Mouse (Mus musculus): Measurements from ENCODE around the gene Avil. TPM values are rescaled to one million over a fixed set of nuclear protein-coding genes. Genes with fewer than 3 reads are reported as not detected.

The Avil gene
- total and polyA plus RNA-seq, 2 experiments, result 0.06 to 0.09 TPM

DNA sequence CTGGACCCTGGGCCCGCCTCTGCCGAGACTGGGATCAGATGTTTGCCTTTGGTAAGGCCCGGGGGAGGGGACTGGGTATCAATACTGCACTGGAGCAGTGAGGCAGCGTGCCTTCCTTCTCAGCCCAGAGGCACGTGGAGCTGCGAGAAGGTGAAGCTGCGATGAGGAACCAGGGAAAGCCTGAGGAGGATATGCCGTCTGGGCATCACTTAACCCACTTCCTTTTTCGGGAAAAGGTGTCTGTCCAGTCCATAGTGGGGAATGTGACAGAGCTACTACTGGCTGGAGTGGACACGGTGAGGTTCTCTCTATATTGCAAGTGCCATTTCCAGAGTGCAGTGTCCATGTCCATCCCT, 49.6 kb downstream of the Avil start:
- Histone ChIP-seq H3K27ac (replicated peaks; ENCODE audit: insufficient read depth, low read depth, low read length) (no peak overlapping the region), H3K4me1 (ENCODE audit: control insufficient read depth, insufficient read depth, low read length) (no peaks in the 10 kb centered on the region; the same call in 1 of the 2 replicates), H3K27me3 (ENCODE audit: control insufficient read depth, insufficient read depth, low read length) (peaks cover 20% of the 10 kb centered on the region), H3K9ac (ENCODE audit: low read depth, low read length) (no peak overlapping the region), H3K4me3 (ENCODE audit: insufficient read depth, low read depth, low read length) (no peak overlapping the region), H3K79me2 (ENCODE audit: control insufficient read depth, insufficient read depth, low read length) (no peaks in the 10 kb centered on the region), H3K36me3 (ENCODE audit: control insufficient read depth, insufficient read depth, low read length) (no peaks in the 10 kb centered on the region)
- WGBS, result 13% methylated on average over 10 of the region's 10 CpGs
- no peak for DNase-seq (ENCODE audit: extremely low read depth, low read depth, low spot score)
- TF ChIP-seq CTCF (IDR thresholded peaks at IDR 0.05; ENCODE audit: low read depth, low read length) (no peak), POLR2A (IDR thresholded peaks at IDR 0.05; ENCODE audit: extremely low read depth, insufficient read depth, low read length) (no peak)

DNA sequence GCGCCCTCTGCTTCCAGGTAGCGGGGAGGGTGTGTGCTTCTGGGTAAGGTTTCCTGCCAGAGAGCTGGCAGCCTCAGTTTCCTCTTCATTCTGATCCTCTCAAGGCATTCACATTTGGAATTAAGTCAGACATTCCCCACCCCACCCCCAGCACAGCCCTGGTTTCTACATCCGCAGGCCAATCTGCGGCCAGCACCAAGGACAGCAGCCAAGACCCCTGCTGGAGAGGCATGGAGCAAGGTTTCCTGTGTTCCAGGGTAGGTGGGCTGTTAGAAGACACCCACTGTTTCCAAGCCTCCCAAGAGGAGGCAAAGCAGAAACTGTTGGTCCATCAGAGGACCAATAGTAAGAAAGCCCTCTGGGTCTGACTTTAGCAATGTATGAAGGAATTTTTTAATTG, 54.1 kb downstream of the Avil start:
- peaks cover 7% of the 10 kb centered on the region; the same call in 1 of the 2 replicates for H3K27me3 ChIP-seq (ENCODE audit: control insufficient read depth, insufficient read depth, low read length)
- no peaks in the 10 kb centered on the region for H3K79me2 ChIP-seq (ENCODE audit: control insufficient read depth, insufficient read depth, low read length)
- DNase-seq (ENCODE audit: extremely low read depth, low read depth, low spot score), result no peak
- no peaks in the 10 kb centered on the region for H3K4me1 ChIP-seq (ENCODE audit: control insufficient read depth, insufficient read depth, low read length)
- 85% methylated on average over 4 of the region's 4 CpGs for WGBS
- H3K4me3 ChIP-seq (ENCODE audit: insufficient read depth, low read depth, low read length), result no peak overlapping the region
- no peak overlapping the region for H3K9ac ChIP-seq (ENCODE audit: low read depth, low read length)
- H3K27ac ChIP-seq (replicated peaks; ENCODE audit: insufficient read depth, low read depth, low read length), result no peak overlapping the region
- no peak for TF ChIP-seq POLR2A (IDR thresholded peaks at IDR 0.05; ENCODE audit: extremely low read depth, insufficient read depth, low read length)
- TF ChIP-seq CTCF (IDR thresholded peaks at IDR 0.05; ENCODE audit: low read depth, low read length), result no peak
- no peaks in the 10 kb centered on the region for H3K36me3 ChIP-seq (ENCODE audit: control insufficient read depth, insufficient read depth, low read length)

DNA sequence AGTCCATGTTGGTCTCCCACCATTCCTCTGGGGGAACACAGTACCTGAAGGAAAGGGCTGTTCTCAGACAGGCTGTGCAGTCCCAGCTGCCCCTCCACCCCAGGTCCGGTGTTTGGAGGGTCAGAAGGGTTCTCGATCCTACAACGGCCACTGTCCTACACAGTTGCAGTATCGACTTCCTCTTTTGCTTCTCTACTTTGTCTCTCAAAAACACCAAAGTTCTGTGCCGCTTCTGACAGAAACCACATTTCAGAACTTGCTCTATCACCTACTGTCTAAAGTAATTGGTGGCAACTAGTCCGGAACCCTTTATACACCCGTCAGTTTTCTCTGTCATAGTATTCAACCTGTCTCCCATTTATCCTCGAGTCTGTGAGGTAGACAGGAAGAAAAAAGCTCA, 54.9 kb downstream of the Avil start:
- Histone ChIP-seq H3K27ac (replicated peaks; ENCODE audit: insufficient read depth, low read depth, low read length) (no peak overlapping the region), H3K9ac (ENCODE audit: low read depth, low read length) (no peak overlapping the region), H3K4me1 (ENCODE audit: control insufficient read depth, insufficient read depth, low read length) (no peaks in the 10 kb centered on the region), H3K36me3 (ENCODE audit: control insufficient read depth, insufficient read depth, low read length) (no peaks in the 10 kb centered on the region), H3K79me2 (ENCODE audit: control insufficient read depth, insufficient read depth, low read length) (no peaks in the 10 kb centered on the region), H3K27me3 (ENCODE audit: control insufficient read depth, insufficient read depth, low read length) (peaks cover 2% of the 10 kb centered on the region; the same call in 1 of the 2 replicates), H3K4me3 (ENCODE audit: insufficient read depth, low read depth, low read length) (no peak overlapping the region)
- DNase-seq (ENCODE audit: extremely low read depth, low read depth, low spot score), result no peak
- TF ChIP-seq POLR2A (IDR thresholded peaks at IDR 0.05; ENCODE audit: extremely low read depth, insufficient read depth, low read length) (no peak), CTCF (IDR thresholded peaks at IDR 0.05; ENCODE audit: low read depth, low read length) (no peak)
- WGBS, result 88% methylated on average over 8 of the region's 8 CpGs

DNA sequence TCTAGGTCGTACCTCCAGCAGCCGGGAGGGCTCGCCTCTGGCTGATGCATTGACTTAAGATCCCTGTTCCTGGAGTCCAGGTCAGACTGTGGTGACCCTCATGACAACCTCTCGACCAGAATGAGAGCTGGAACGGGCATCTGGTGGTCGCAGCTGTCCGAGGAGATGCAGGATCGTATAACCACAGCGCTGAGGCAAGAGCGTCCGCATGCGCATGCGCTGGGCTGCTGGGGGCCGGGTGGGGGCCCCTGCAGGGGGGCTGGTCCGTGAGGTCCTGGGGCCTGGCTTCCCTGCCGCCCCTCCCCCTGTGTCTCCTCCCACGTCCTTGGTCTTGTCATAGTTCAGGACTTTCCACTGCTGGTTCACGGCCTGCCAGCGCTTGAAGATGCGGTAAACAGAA, 56.0 kb downstream of the Avil start:
- H3K27me3 ChIP-seq (ENCODE audit: control insufficient read depth, insufficient read depth, low read length), result peaks cover 2% of the 10 kb centered on the region; the same call in 1 of the 2 replicates

DNA sequence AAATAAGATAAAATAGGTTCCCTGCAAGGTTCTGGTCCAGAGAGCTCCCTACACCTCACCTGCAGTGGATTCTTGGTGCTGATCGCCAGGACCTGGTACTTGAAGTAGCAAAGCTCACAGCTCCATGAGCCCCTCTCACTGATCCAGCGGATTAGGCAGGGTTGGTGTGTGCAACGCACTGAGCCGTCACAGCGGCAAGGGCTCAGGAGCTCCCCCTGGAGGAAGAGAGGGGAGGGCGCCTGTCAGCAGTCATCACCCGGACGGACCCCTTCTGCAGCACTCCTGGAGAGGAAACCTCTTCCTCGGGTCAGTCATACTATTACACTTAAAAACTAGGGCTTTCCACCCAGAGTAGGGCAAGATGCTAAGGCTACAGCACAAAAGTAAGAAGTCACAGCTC, 57.7 kb downstream of the Avil start:
- Histone ChIP-seq H3K36me3 (ENCODE audit: control insufficient read depth, insufficient read depth, low read length) (no peaks in the 10 kb centered on the region), H3K27me3 (ENCODE audit: control insufficient read depth, insufficient read depth, low read length) (peaks cover 2% of the 10 kb centered on the region; the same call in 1 of the 2 replicates), H3K4me3 (ENCODE audit: insufficient read depth, low read depth, low read length) (no peak overlapping the region), H3K9ac (ENCODE audit: low read depth, low read length) (no peak overlapping the region), H3K27ac (replicated peaks; ENCODE audit: insufficient read depth, low read depth, low read length) (no peak overlapping the region), H3K4me1 (ENCODE audit: control insufficient read depth, insufficient read depth, low read length) (no peaks in the 10 kb centered on the region), H3K79me2 (ENCODE audit: control insufficient read depth, insufficient read depth, low read length) (no peaks in the 10 kb centered on the region)
- no peak for DNase-seq (ENCODE audit: extremely low read depth, low read depth, low spot score)
- WGBS, result 11% methylated on average over 9 of the region's 9 CpGs
- TF ChIP-seq POLR2A (IDR thresholded peaks at IDR 0.05; ENCODE audit: extremely low read depth, insufficient read depth, low read length) (no peak), CTCF (IDR thresholded peaks at IDR 0.05; ENCODE audit: low read depth, low read length) (peak; percentile 93)

More for the DNA sequence above, 56.0 kb downstream of the Avil start:
- DNase-seq (ENCODE audit: extremely low read depth, low read depth, low spot score), result no peak
- Histone ChIP-seq H3K79me2 (ENCODE audit: control insufficient read depth, insufficient read depth, low read length) (no peaks in the 10 kb centered on the region), H3K27ac (replicated peaks; ENCODE audit: insufficient read depth, low read depth, low read length) (no peak overlapping the region), H3K4me3 (ENCODE audit: insufficient read depth, low read depth, low read length) (no peak overlapping the region), H3K4me1 (ENCODE audit: control insufficient read depth, insufficient read depth, low read length) (no peaks in the 10 kb centered on the region), H3K9ac (ENCODE audit: low read depth, low read length) (no peak overlapping the region), H3K36me3 (ENCODE audit: control insufficient read depth, insufficient read depth, low read length) (no peaks in the 10 kb centered on the region)
- no peak for TF ChIP-seq CTCF (IDR thresholded peaks at IDR 0.05; ENCODE audit: low read depth, low read length)
- TF ChIP-seq POLR2A (IDR thresholded peaks at IDR 0.05; ENCODE audit: extremely low read depth, insufficient read depth, low read length), result no peak
- WGBS, result 91% methylated on average over 20 of the region's 20 CpGs

DNA sequence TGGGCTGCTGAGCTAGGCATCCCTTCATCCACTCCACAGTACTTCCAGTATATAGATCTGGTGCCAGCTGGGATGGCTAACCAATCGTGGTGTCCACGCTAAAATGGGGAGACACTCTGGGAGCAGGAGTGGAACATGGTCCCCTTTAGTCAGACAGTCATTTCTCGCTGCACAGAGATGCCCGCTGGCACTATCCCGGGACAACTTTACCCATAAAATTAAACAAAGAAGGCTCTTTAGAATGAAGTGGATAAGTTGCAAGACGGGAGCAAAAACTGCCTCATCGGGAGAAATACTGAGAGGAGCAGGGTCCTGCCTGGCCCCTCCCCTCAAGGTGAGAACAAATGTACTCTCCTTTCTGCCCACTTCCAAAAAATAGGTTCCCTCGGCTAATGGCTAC, 58.2 kb downstream of the Avil start:
- H3K27me3 ChIP-seq (ENCODE audit: control insufficient read depth, insufficient read depth, low read length), result peaks cover 2% of the 10 kb centered on the region; the same call in 1 of the 2 replicates

More for the DNA sequence above, 58.2 kb downstream of the Avil start:
- H3K36me3 ChIP-seq (ENCODE audit: control insufficient read depth, insufficient read depth, low read length), result no peaks in the 10 kb centered on the region
- DNase-seq (ENCODE audit: extremely low read depth, low read depth, low spot score), result no peak
- no peak overlapping the region for H3K4me3 ChIP-seq (ENCODE audit: insufficient read depth, low read depth, low read length)
- no peaks in the 10 kb centered on the region for H3K4me1 ChIP-seq (ENCODE audit: control insufficient read depth, insufficient read depth, low read length)
- no peak overlapping the region for H3K9ac ChIP-seq (ENCODE audit: low read depth, low read length)
- TF ChIP-seq CTCF (IDR thresholded peaks at IDR 0.05; ENCODE audit: low read depth, low read length), result no peak
- TF ChIP-seq POLR2A (IDR thresholded peaks at IDR 0.05; ENCODE audit: extremely low read depth, insufficient read depth, low read length), result no peak
- 11% methylated on average over 8 of the region's 8 CpGs for WGBS
- H3K79me2 ChIP-seq (ENCODE audit: control insufficient read depth, insufficient read depth, low read length), result no peaks in the 10 kb centered on the region; the same call in 1 of the 2 replicates
- H3K27ac ChIP-seq (replicated peaks; ENCODE audit: insufficient read depth, low read depth, low read length), result no peak overlapping the region

All from liver, adult 2 months (tissue).